Mouse (Mus musculus) midbrain, embryonic 15.5 days (tissue): ENCODE results near the gene Rbm6. TPM values are rescaled to one million over a fixed set of nuclear protein-coding genes. Genes with fewer than 3 reads are reported as not detected.
A peak's percentile ranks its signal among the peaks of the same experiment; 100 is the strongest.

Experiments used
- ATAC-seq: fragments of 200-750 bp; cut with Nextera tagmentation; replicated peaks from 2 replicates; pipeline ENCODE4 v1.8.0; 2017; ENCODE audit warnings: moderate TSS enrichment
- H3K27ac ChIP-seq: fragments of 300-500 bp; sonication (generic); 2 replicates; pipeline ENCODE4 v1.5.1; 2015; ENCODE audit warnings: mild to moderate bottlenecking, inconsistent platforms
- H3K27me3 ChIP-seq: fragments of 300-500 bp; sonication (generic); replicated peaks from 2 replicates; pipeline ENCODE4 v1.6.1; 2015; ENCODE audit warnings: inconsistent platforms
- H3K36me3 ChIP-seq: fragments of 300-500 bp; sonication (generic); replicated peaks from 2 replicates; pipeline ENCODE4 v1.6.1; 2015; ENCODE audit warnings: inconsistent platforms
- H3K4me1 ChIP-seq: fragments of 300-500 bp; sonication (generic); 2 replicates; pipeline ENCODE4 v1.6.1; 2015; ENCODE audit warnings: inconsistent platforms
- H3K4me2 ChIP-seq: fragments of 300-500 bp; sonication (generic); 2 replicates; pipeline ENCODE4 v1.6.1; 2015; ENCODE audit warnings: inconsistent platforms, mild to moderate bottlenecking, moderate library complexity
- H3K4me3 ChIP-seq: fragments of 300-500 bp; sonication (generic); 2 replicates; pipeline ENCODE4 v1.5.1; 2015; ENCODE audit warnings: mild to moderate bottlenecking, inconsistent platforms
- H3K9ac ChIP-seq: fragments of 300-500 bp; sonication (generic); 2 replicates; pipeline ENCODE4 v1.6.1; 2015; ENCODE audit warnings: mild to moderate bottlenecking, inconsistent platforms
- H3K9me3 ChIP-seq: fragments of 300-500 bp; sonication (generic); 2 replicates; pipeline ENCODE4 v1.6.1; 2016; ENCODE audit warnings: inconsistent platforms
- WGBS: fragments of 180-500 bp; shearing (Covaris S2); methylation state at CpG from one replicate; pipeline ENCODE4 v1.1.7; 2015; ENCODE audit warnings: mixed read lengths; 5-methylcytosine and 5-hydroxymethylcytosine counted together
- polyA plus RNA-seq: library from polyadenylated mRNA; unstranded; fragments of >200 nt; fragmentation: Nextera tagmentation; extraction: Ambion mirVana; gene quantifications from 2 replicates; pipeline ENCODE4 v1.2.1, GENCODE M21; 2015

The Rbm6 gene
- polyA plus RNA-seq, 1 experiment from 2014 or later = 120 TPM

- WGBS = 4% methylated on average over 4 of the region's 4 CpGs
- peaks cover 23% of the 10 kb centered on the region for H3K4me1 ChIP-seq
- H3K27ac ChIP-seq = 0 out of 2 replicates have a peak overlapping the region, but pooled peaks have one; percentile 7
- H3K4me3 ChIP-seq = no peak overlapping the region
- peaks cover 9% of the 10 kb centered on the region for H3K27me3 ChIP-seq
- peak; percentile 46 for ATAC-seq
- H3K9ac ChIP-seq = no peak overlapping the region
- no peak overlapping the region for H3K4me2 ChIP-seq
- H3K9me3 ChIP-seq = no peaks in the 10 kb centered on the region
- H3K36me3 ChIP-seq = 0 out of 2 replicates have a peak, but pooled peaks cover 5% of the 10 kb centered on the region
These were observed 31.7 kb upstream of the Rbm6 start for GRCm38 (mm10) chr9:107904726-107905125.

- Histone ChIP-seq H3K4me3 (peak overlapping the region; percentile 36; the same call in 1 of the 2 replicates), H3K4me2 (peak overlapping the region; percentile 62), H3K9ac (peak overlapping the region; percentile 51; the same call in 1 of the 2 replicates), H3K36me3 (peaks cover 9% of the 10 kb centered on the region; the same call in 1 of the 2 replicates), H3K27ac (no peak overlapping the region), H3K9me3 (no peaks in the 10 kb centered on the region), H3K4me1 (peaks cover 13% of the 10 kb centered on the region), H3K27me3 (peaks cover 14% of the 10 kb centered on the region)
- 0 out of 2 replicates have a peak, but pooled peaks have one; percentile 8 for ATAC-seq
- WGBS = 13% methylated on average over 17 of the region's 17 CpGs
These were observed 28.5 kb upstream of the Rbm6 start for GRCm38 (mm10) chr9:107901627-107901914.

GRCm38 (mm10) chr9:107900840-107901626, 28.0 kb upstream of the Rbm6 start:
- Histone ChIP-seq H3K9me3 (no peaks in the 10 kb centered on the region), H3K4me1 (peaks cover 10% of the 10 kb centered on the region), H3K36me3 (peaks cover 9% of the 10 kb centered on the region; the same call in 1 of the 2 replicates), H3K27ac (peak overlapping the region; percentile 54; the same call in 1 of the 2 replicates), H3K27me3 (peaks cover 14% of the 10 kb centered on the region), H3K4me2 (peak overlapping the region; percentile 62), H3K4me3 (peak overlapping the region; percentile 36), H3K9ac (peak overlapping the region; percentile 51)
- 3% methylated on average over 44 of the region's 44 CpGs for WGBS
- peak; percentile 62 for ATAC-seq

- no peak for ATAC-seq
- no peak overlapping the region for H3K4me2 ChIP-seq
- peaks cover 10% of the 10 kb centered on the region for H3K4me1 ChIP-seq
- H3K9me3 ChIP-seq = no peaks in the 10 kb centered on the region
- H3K9ac ChIP-seq = no peak overlapping the region
- peaks cover 9% of the 10 kb centered on the region; the same call in 1 of the 2 replicates for H3K36me3 ChIP-seq
- 65% methylated on average over 12 of the region's 12 CpGs for WGBS
- peaks cover 14% of the 10 kb centered on the region for H3K27me3 ChIP-seq
- no peak overlapping the region for H3K4me3 ChIP-seq
- H3K27ac ChIP-seq = no peak overlapping the region
These were observed 26.8 kb upstream of the Rbm6 start for GRCm38 (mm10) chr9:107899855-107900254.

- 84% methylated on average over 10 of the region's 10 CpGs for WGBS
- no peak for ATAC-seq
- Histone ChIP-seq H3K36me3 (peaks cover 9% of the 10 kb centered on the region; the same call in 1 of the 2 replicates), H3K9ac (no peak overlapping the region), H3K4me3 (no peak overlapping the region), H3K4me1 (peaks cover 10% of the 10 kb centered on the region), H3K4me2 (no peak overlapping the region), H3K27ac (no peak overlapping the region), H3K9me3 (no peaks in the 10 kb centered on the region), H3K27me3 (peaks cover 14% of the 10 kb centered on the region)
These were observed 25.5 kb upstream of the Rbm6 start for GRCm38 (mm10) chr9:107898563-107898962.

- Histone ChIP-seq H3K27ac (no peak overlapping the region), H3K4me3 (no peak overlapping the region), H3K4me2 (no peak overlapping the region), H3K27me3 (peaks cover 6% of the 10 kb centered on the region), H3K4me1 (peaks cover 18% of the 10 kb centered on the region), H3K9ac (no peak overlapping the region), H3K36me3 (no peaks in the 10 kb centered on the region), H3K9me3 (no peaks in the 10 kb centered on the region)
- 94% methylated on average over 1 of the region's 1 CpGs for WGBS
- no peak for ATAC-seq
These were observed 18.0 kb upstream of the Rbm6 start for GRCm38 (mm10) chr9:107891023-107891422.

GRCm38 (mm10) chr9:107890260-107890659, 17.2 kb upstream of the Rbm6 start:
- no peaks in the 10 kb centered on the region for H3K9me3 ChIP-seq
- WGBS = 93% methylated on average over 6 of the region's 6 CpGs
- ATAC-seq = no peak
- no peak overlapping the region for H3K4me2 ChIP-seq
- H3K9ac ChIP-seq = no peak overlapping the region
- peaks cover 18% of the 10 kb centered on the region for H3K4me1 ChIP-seq
- H3K4me3 ChIP-seq = no peak overlapping the region
- no peaks in the 10 kb centered on the region for H3K36me3 ChIP-seq
- H3K27ac ChIP-seq = no peak overlapping the region
- H3K27me3 ChIP-seq = peaks cover 7% of the 10 kb centered on the region

- Histone ChIP-seq H3K9me3 (no peaks in the 10 kb centered on the region), H3K4me3 (peak overlapping the region; percentile 82), H3K36me3 (no peaks in the 10 kb centered on the region), H3K4me1 (peaks cover 18% of the 10 kb centered on the region), H3K27ac (peak overlapping the region; percentile 81), H3K4me2 (peak overlapping the region; percentile 83), H3K27me3 (peaks cover 13% of the 10 kb centered on the region), H3K9ac (peak overlapping the region; percentile 77)
- WGBS = 1% methylated on average over 18 of the region's 18 CpGs
- ATAC-seq = peak; percentile 84
These were observed 15.3 kb upstream of the Rbm6 start for GRCm38 (mm10) chr9:107888267-107888850.

GRCm38 (mm10) chr9:107887804-107888266, 14.8 kb upstream of the Rbm6 start, which contains the start of gene Mon1a:
Gene Mon1a, plus strand, starts transcription at chr9:107888151.
- peak within 1 kb of the TSS; percentile 77 for H3K9ac ChIP-seq
- no peaks in the 10 kb centered on the region for H3K36me3 ChIP-seq
- H3K27ac ChIP-seq = peak within 1 kb of the TSS; percentile 81
- H3K9me3 ChIP-seq = no peaks in the 10 kb centered on the region
- peak within 1 kb of the TSS; percentile 83 for H3K4me2 ChIP-seq
- ATAC-seq = peak; percentile 96
- WGBS = 0% methylated on average over 28 of the region's 28 CpGs
- peaks cover 13% of the 10 kb centered on the region for H3K27me3 ChIP-seq
- peak within 1 kb of the TSS; percentile 82 for H3K4me3 ChIP-seq
- H3K4me1 ChIP-seq = peaks cover 18% of the 10 kb centered on the region

GRCm38 (mm10) chr9:107880411-107880810, 7.4 kb upstream of the Rbm6 start:
- Histone ChIP-seq H3K9me3 (no peaks in the 10 kb centered on the region), H3K27ac (no peak overlapping the region), H3K4me2 (no peak overlapping the region), H3K9ac (no peak overlapping the region), H3K4me3 (no peak overlapping the region), H3K36me3 (no peaks in the 10 kb centered on the region), H3K27me3 (peaks cover 6% of the 10 kb centered on the region; the same call in 1 of the 2 replicates), H3K4me1 (no peaks in the 10 kb centered on the region)
- 68% methylated on average over 4 of the region's 4 CpGs for WGBS
- no peak for ATAC-seq

GRCm38 (mm10) chr9:107872350-107873098, 513 bp downstream of the Rbm6 start:
- peak; percentile 99 for ATAC-seq
- Histone ChIP-seq H3K27ac (peak overlapping the region; percentile 95), H3K4me3 (peak overlapping the region; percentile 99), H3K4me2 (peak overlapping the region; percentile 81), H3K27me3 (no peaks in the 10 kb centered on the region), H3K36me3 (no peaks in the 10 kb centered on the region), H3K4me1 (peaks cover 20% of the 10 kb centered on the region), H3K9me3 (no peaks in the 10 kb centered on the region), H3K9ac (peak overlapping the region; percentile 99)
- under 1% methylated on average over 79 of the region's 80 CpGs for WGBS

GRCm38 (mm10) chr9:107866081-107866480, 7.0 kb downstream of the Rbm6 start:
- no peak for ATAC-seq
- Histone ChIP-seq H3K4me2 (no peak overlapping the region), H3K27me3 (no peaks in the 10 kb centered on the region), H3K27ac (no peak overlapping the region), H3K4me1 (peaks cover 8% of the 10 kb centered on the region), H3K4me3 (no peak overlapping the region), H3K9ac (no peak overlapping the region), H3K9me3 (no peaks in the 10 kb centered on the region), H3K36me3 (no peaks in the 10 kb centered on the region)
- 97% methylated on average over 2 of the region's 2 CpGs for WGBS
